Mouse (Mus musculus): ENCODE results near the gene Snx1. TPM values are rescaled to one million over a fixed set of nuclear protein-coding genes. Genes with fewer than 3 reads are reported as not detected.

Snx1 gene
- polyA plus RNA-seq, 1 experiment from 2014 or later = 101 TPM

DNA sequence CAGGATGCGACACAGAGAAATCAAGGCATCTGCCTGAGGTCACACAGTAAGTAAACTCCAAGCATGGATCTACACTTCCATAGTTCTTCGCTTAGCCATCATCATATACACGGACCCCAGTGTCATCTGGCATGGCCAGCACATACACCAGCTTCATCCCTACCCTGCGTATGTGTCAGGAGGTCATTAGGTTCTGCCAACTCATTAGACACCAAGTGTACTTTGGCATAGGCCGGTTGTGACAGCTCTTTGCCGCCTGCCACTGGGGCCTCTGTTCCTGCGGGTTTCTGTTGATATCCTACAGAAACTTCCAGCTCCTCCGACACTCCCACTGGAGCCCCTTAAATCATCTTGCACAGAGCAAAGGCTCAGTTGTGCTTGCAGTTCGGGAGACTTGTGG, 27.6 kb upstream of the Snx1 start:
- Histone ChIP-seq H3K27ac (no peak overlapping the region), H3K36me3 (no peaks in the 10 kb centered on the region), H3K9me3 (no peaks in the 10 kb centered on the region), H3K4me1 (peaks cover 21% of the 10 kb centered on the region), H3K4me3 (no peak overlapping the region), H3K27me3 (ENCODE audit: insufficient read depth, poor library complexity, severe bottlenecking) (peaks cover 50% of the 10 kb centered on the region)
- 89% methylated on average over 9 of the region's 9 CpGs for WGBS
- no peak for DNase-seq (ENCODE audit: low spot score)

DNA sequence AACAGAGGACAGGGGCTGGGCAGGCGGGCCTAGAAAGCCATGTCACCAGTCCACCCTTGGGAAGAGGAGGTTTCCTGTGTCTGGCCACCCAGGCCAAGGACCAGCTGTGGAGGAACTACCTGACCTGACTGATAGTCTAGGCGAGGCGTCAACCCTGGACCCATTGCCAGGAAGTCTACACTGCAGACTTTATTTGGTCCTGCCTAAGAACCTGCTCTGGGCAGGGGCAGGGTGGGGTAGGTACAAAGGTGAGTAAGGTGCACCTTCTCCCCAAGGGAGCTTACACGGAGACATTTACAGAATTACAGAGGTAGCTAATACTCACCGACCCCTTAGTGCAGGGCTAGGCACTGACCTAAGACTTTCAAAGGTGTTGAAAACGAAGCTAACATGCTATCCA, 27.2 kb upstream of the Snx1 start:
- Histone ChIP-seq H3K27ac (no peak overlapping the region), H3K9me3 (no peaks in the 10 kb centered on the region), H3K4me3 (no peak overlapping the region), H3K36me3 (no peaks in the 10 kb centered on the region), H3K4me1 (peaks cover 21% of the 10 kb centered on the region), H3K27me3 (ENCODE audit: insufficient read depth, poor library complexity, severe bottlenecking) (peaks cover 46% of the 10 kb centered on the region)
- DNase-seq (ENCODE audit: low spot score) = no peak
- WGBS = 80% methylated on average over 6 of the region's 6 CpGs

GRCm38 (mm10) chr9:66152011-66152410, 25.6 kb upstream of the Snx1 start:
- no peak overlapping the region for H3K27ac ChIP-seq
- no peak overlapping the region for H3K4me3 ChIP-seq
- no peak for DNase-seq (ENCODE audit: low spot score)
- H3K4me1 ChIP-seq = peaks cover 13% of the 10 kb centered on the region; the same call in 1 of the 2 replicates
- WGBS = 51% methylated on average over 9 of the region's 9 CpGs
- H3K36me3 ChIP-seq = no peaks in the 10 kb centered on the region
- H3K9me3 ChIP-seq = no peaks in the 10 kb centered on the region
- peaks cover 37% of the 10 kb centered on the region for H3K27me3 ChIP-seq (ENCODE audit: insufficient read depth, poor library complexity, severe bottlenecking)

DNA sequence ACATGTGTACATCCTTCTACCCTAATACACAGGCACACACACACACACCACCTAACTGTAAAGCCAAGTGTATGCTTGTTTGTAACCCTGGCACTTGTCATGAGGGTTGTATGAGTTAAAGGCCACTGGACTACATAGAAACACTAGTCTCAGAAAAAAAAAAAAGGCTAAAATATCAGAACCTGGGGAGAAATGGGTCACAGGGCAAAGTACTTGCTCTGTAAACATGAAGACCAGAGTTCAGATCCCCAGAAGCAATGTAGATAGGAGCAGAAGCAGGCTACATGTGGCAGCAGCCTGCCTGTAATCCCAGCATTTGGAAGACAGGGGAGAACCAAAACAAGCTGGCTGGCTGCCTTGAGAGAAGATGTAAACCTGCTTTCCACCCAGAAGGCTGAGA, 19.8 kb upstream of the Snx1 start:
- no peak for DNase-seq (ENCODE audit: low spot score)
- Histone ChIP-seq H3K9me3 (no peaks in the 10 kb centered on the region), H3K27me3 (ENCODE audit: insufficient read depth, poor library complexity, severe bottlenecking) (peaks cover 9% of the 10 kb centered on the region; the same call in 1 of the 2 replicates), H3K36me3 (0 out of 2 replicates have a peak, but pooled peaks cover 4% of the 10 kb centered on the region), H3K4me3 (no peak overlapping the region), H3K4me1 (no peaks in the 10 kb centered on the region), H3K27ac (no peak overlapping the region)

GRCm38 (mm10) chr9:66144248-66144647, 17.9 kb upstream of the Snx1 start:
- no peak for DNase-seq (ENCODE audit: low spot score)
- H3K4me3 ChIP-seq = no peak overlapping the region
- WGBS = 8% methylated on average over 6 of the region's 6 CpGs
- H3K4me1 ChIP-seq = no peaks in the 10 kb centered on the region
- no peaks in the 10 kb centered on the region for H3K9me3 ChIP-seq
- no peaks in the 10 kb centered on the region for H3K27me3 ChIP-seq (ENCODE audit: insufficient read depth, poor library complexity, severe bottlenecking)
- H3K36me3 ChIP-seq = peaks cover 20% of the 10 kb centered on the region
- H3K27ac ChIP-seq = no peak overlapping the region

DNA sequence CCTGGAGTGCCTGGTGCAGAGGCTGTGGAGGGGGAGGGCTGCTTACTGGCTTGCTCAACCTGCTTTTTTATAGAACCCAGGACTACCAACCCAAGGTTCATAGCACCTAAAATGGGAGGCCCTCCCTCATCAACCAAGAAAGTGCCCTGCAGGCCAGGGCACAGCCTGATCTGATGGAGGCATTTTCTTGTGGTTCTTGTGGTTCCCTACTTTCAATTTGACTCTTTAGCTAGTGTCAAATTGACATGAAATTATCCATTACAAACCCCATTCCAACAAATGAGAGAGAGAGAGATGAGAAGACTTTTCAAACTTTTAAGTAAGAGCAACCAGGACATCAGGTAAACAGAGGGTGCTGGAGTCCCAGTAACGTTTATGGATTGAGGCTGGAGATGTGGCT, 15.9 kb upstream of the Snx1 start:
- Histone ChIP-seq H3K4me1 (no peaks in the 10 kb centered on the region), H3K27me3 (ENCODE audit: insufficient read depth, poor library complexity, severe bottlenecking) (no peaks in the 10 kb centered on the region), H3K9me3 (no peaks in the 10 kb centered on the region), H3K27ac (no peak overlapping the region), H3K4me3 (no peak overlapping the region), H3K36me3 (peaks cover 38% of the 10 kb centered on the region)
- WGBS = 70% methylated on average over 1 of the region's 1 CpGs
- no peak for DNase-seq (ENCODE audit: low spot score)

DNA sequence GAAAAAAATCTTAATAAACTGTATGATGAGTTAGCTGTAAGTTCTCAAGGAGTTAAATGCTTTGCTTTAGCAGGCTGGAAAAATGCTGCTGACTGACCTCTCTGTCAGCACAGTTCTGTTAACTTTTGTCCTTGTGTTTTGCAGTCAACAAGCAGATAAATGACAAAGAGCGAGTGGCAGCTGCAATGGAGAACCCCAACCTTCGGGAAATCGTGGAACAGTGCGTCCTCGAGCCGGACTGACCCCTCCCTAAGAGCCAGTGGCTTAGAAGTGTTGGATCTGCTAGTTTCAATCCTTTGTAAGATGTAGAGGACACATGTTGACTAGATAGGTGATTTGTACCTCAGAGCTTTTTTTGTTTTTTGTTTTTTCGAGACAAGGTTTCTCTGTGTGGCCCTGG, 11.8 kb upstream of the Snx1 start:
- no peaks in the 10 kb centered on the region for H3K27me3 ChIP-seq (ENCODE audit: insufficient read depth, poor library complexity, severe bottlenecking)
- no peaks in the 10 kb centered on the region for H3K9me3 ChIP-seq
- 88% methylated on average over 7 of the region's 7 CpGs for WGBS
- H3K27ac ChIP-seq = no peak overlapping the region
- DNase-seq (ENCODE audit: low spot score) = peak; percentile 43
- no peaks in the 10 kb centered on the region for H3K4me1 ChIP-seq
- H3K4me3 ChIP-seq = no peak overlapping the region
- peaks cover 77% of the 10 kb centered on the region for H3K36me3 ChIP-seq

DNA sequence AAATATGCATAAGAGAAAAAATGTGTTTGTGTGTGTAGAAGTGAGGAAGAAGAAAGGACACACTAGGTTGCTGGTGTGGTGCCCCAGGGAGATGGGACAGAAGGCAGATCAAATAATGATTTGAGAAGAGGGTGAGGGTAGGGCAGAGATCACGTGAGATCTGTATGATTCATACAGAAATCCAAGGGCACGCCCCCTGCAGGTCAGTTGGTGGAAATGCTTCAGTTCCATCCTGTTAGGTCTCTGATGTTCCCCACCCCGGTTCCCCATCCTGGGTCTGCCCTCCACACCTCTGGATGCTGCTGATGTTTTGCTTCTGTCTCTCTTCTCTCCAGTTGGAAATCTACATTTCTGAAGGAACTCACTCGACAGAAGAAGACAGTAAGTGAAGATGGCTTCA, 9.6 kb upstream of the Snx1 start:
- WGBS = 52% methylated on average over 4 of the region's 4 CpGs
- DNase-seq (ENCODE audit: low spot score) = peak; percentile 69
- H3K36me3 ChIP-seq = peaks cover 88% of the 10 kb centered on the region
- H3K27ac ChIP-seq = no peak overlapping the region
- no peaks in the 10 kb centered on the region for H3K27me3 ChIP-seq (ENCODE audit: insufficient read depth, poor library complexity, severe bottlenecking)
- no peaks in the 10 kb centered on the region for H3K4me1 ChIP-seq
- no peak overlapping the region for H3K4me3 ChIP-seq
- no peaks in the 10 kb centered on the region for H3K9me3 ChIP-seq

- Histone ChIP-seq H3K27me3 (ENCODE audit: insufficient read depth, poor library complexity, severe bottlenecking) (no peaks in the 10 kb centered on the region), H3K4me3 (no peak overlapping the region), H3K9me3 (no peaks in the 10 kb centered on the region), H3K36me3 (peaks cover 55% of the 10 kb centered on the region), H3K27ac (no peak overlapping the region), H3K4me1 (peaks cover 9% of the 10 kb centered on the region)
- DNase-seq (ENCODE audit: low spot score) = no peak
- WGBS = 87% methylated on average over 2 of the region's 2 CpGs
These were observed 5.1 kb upstream of the Snx1 start for GRCm38 (mm10) chr9:66131466-66131865.

GRCm38 (mm10) chr9:66127884-66128283, 1.5 kb upstream of the Snx1 start:
- Histone ChIP-seq H3K4me3 (peak overlapping the region; percentile 75), H3K27me3 (ENCODE audit: insufficient read depth, poor library complexity, severe bottlenecking) (no peaks in the 10 kb centered on the region), H3K9me3 (no peaks in the 10 kb centered on the region), H3K4me1 (peaks cover 30% of the 10 kb centered on the region), H3K36me3 (peaks cover 22% of the 10 kb centered on the region), H3K27ac (peak overlapping the region; percentile 93; the same call in 1 of the 2 replicates)
- DNase-seq (ENCODE audit: low spot score) = no peak
- WGBS = 52% methylated on average over 4 of the region's 4 CpGs

- Histone ChIP-seq H3K27me3 (ENCODE audit: insufficient read depth, poor library complexity, severe bottlenecking) (no peaks in the 10 kb centered on the region), H3K9me3 (no peaks in the 10 kb centered on the region), H3K27ac (peak overlapping the region; percentile 93), H3K4me3 (peak overlapping the region; percentile 75), H3K4me1 (peaks cover 30% of the 10 kb centered on the region), H3K36me3 (peaks cover 14% of the 10 kb centered on the region; the same call in 1 of the 2 replicates)
- WGBS = 43% methylated on average over 6 of the region's 6 CpGs
- DNase-seq (ENCODE audit: low spot score) = no peak
These were observed 783 bp upstream of the Snx1 start for GRCm38 (mm10) chr9:66127193-66127546.

- Histone ChIP-seq H3K27me3 (ENCODE audit: insufficient read depth, poor library complexity, severe bottlenecking) (no peaks in the 10 kb centered on the region), H3K9me3 (no peaks in the 10 kb centered on the region), H3K36me3 (peaks cover 8% of the 10 kb centered on the region; the same call in 1 of the 2 replicates), H3K4me3 (peak overlapping the region; percentile 79), H3K4me1 (peaks cover 30% of the 10 kb centered on the region), H3K27ac (peak overlapping the region; percentile 93)
- WGBS = 44% methylated on average over 12 of the region's 12 CpGs
- DNase-seq (ENCODE audit: low spot score) = no peak
These were observed 588 bp downstream of the Snx1 start for GRCm38 (mm10) chr9:66125543-66126455.

GRCm38 (mm10) chr9:66124681-66125542, 1.5 kb downstream of the Snx1 start:
- H3K36me3 ChIP-seq = 0 out of 2 replicates have a peak, but pooled peaks cover 2% of the 10 kb centered on the region
- H3K27ac ChIP-seq = peak overlapping the region; percentile 93
- H3K4me3 ChIP-seq = peak overlapping the region; percentile 79
- H3K4me1 ChIP-seq = peaks cover 30% of the 10 kb centered on the region
- 17% methylated on average over 33 of the region's 33 CpGs for WGBS
- H3K27me3 ChIP-seq (ENCODE audit: insufficient read depth, poor library complexity, severe bottlenecking) = no peaks in the 10 kb centered on the region
- DNase-seq (ENCODE audit: low spot score) = peak; percentile 99
- H3K9me3 ChIP-seq = no peaks in the 10 kb centered on the region

Measured in heart, embryonic 10.5 days (tissue).